Mouse (Mus musculus) ovary, postnatal 36 days (tissue): ENCODE results near the gene Rasl10a.
"Not testable (repeated sequence)": the region's sequence is repeated elsewhere in the genome, so short reads cannot be mapped to it uniquely, and the experiment has no call there.

Source experiments
- DNase-seq: peaks from one replicate; pipeline ENCODE4 v3.0.0; 2022; ENCODE audit warnings: low spot score, mixed read lengths

The Rasl10a gene

GRCm38 (mm10) chr11:5074882-5075281 lies 17.0 kb downstream of the Rasl10a start:
- no peak for DNase-seq

- DNase-seq: no peak
Measured at GRCm38 (mm10) chr11:5075760-5076159, 17.8 kb downstream of the Rasl10a start.

- DNase-seq: not testable (repeated sequence)
Measured at GRCm38 (mm10) chr11:5076843-5077242, 18.9 kb downstream of the Rasl10a start.

GRCm38 (mm10) chr11:5089147-5089546 lies 31.2 kb downstream of the Rasl10a start:
- no peak for DNase-seq

- DNase-seq: no peak
Measured at GRCm38 (mm10) chr11:5091706-5092105, 33.8 kb downstream of the Rasl10a start.

- DNase-seq: no peak
Measured at GRCm38 (mm10) chr11:5095877-5096276, 37.9 kb downstream of the Rasl10a start.

- no peak for DNase-seq
Measured at GRCm38 (mm10) chr11:5096480-5097020, 38.6 kb downstream of the Rasl10a start.

GRCm38 (mm10) chr11:5098035-5098735 lies 40.3 kb downstream of the Rasl10a start:
- peak; percentile 41 for DNase-seq

GRCm38 (mm10) chr11:5098736-5099542 lies 41.0 kb downstream of the Rasl10a start, which contains the start of the genes Rhbdd3 and Ewsr1:
Rhbdd3 (plus strand) TSS chr11:5098926.
Ewsr1 (minus strand) TSS chr11:5099266.
- peak; percentile 98 for DNase-seq

GRCm38 (mm10) chr11:5099576-5100183 lies 41.8 kb downstream of the Rasl10a start:
- peak; percentile 83 for DNase-seq

- no peak for DNase-seq
Measured at GRCm38 (mm10) chr11:5100283-5100682, 42.4 kb downstream of the Rasl10a start.

- DNase-seq: no peak
Measured at GRCm38 (mm10) chr11:5100801-5101200, 42.9 kb downstream of the Rasl10a start.

- DNase-seq: no peak
Measured at GRCm38 (mm10) chr11:5101641-5102040, 43.7 kb downstream of the Rasl10a start.

GRCm38 (mm10) chr11:5102384-5102783 lies 44.5 kb downstream of the Rasl10a start:
- no peak for DNase-seq

GRCm38 (mm10) chr11:5103986-5104509 lies 46.1 kb downstream of the Rasl10a start:
- DNase-seq: no peak

GRCm38 (mm10) chr11:5109441-5109840 lies 51.5 kb downstream of the Rasl10a start:
- DNase-seq: no peak
